Mouse (Mus musculus) spleen, embryonic (tissue): ENCODE measurements around the gene Hmx2.

Experiments
- CTCF ChIA-PET: fragments of 350-600 bp; sonication (Branson Sonifier 250); formaldehyde crosslinking; loops from one replicate; lab custom pipeline; 2022; lab: Charles Lee

The Hmx2 gene

GRCm38 (mm10) chr7:131556116-131556515 lies 7.5 kb downstream of the Hmx2 start:
- CTCF ChIA-PET: interaction anchor here (0.6 to 1.6 kb wide), 2 partner anchors 9 to 1892 kb away, joined by 3 to 5 read pairs; no protein-coding TSS in a partner anchor

GRCm38 (mm10) chr7:131556541-131557271 lies 8.1 kb downstream of the Hmx2 start:
- CTCF ChIA-PET: interaction anchor here (1.6 kb wide), 1 partner anchor 10 kb away, joined by 5 read pairs; no protein-coding TSS in a partner anchor

DNA sequence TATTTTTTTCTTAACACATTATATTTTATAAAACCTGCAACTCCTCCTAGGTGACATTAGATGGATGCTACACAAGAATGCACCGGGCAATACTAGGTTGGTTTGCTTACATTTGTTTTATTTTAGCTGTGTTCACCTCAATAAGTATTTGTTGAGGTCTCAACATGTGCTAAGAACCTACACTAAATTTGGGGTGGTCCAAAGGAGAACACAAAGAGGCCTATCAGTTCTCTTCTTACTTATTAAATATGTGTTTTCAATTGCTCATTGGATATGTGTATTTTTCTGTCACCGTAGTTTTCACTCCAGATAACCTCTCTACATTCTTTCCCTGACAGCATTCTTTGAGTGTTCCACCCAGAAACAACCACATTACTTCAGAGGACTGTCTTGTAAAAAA lies 9.2 kb downstream of the Hmx2 start:
- CTCF ChIA-PET: interaction anchor here (0.6 to 1.6 kb wide), 2 partner anchors 11 to 17 kb away, joined by 4 to 5 read pairs; no protein-coding TSS in a partner anchor

DNA sequence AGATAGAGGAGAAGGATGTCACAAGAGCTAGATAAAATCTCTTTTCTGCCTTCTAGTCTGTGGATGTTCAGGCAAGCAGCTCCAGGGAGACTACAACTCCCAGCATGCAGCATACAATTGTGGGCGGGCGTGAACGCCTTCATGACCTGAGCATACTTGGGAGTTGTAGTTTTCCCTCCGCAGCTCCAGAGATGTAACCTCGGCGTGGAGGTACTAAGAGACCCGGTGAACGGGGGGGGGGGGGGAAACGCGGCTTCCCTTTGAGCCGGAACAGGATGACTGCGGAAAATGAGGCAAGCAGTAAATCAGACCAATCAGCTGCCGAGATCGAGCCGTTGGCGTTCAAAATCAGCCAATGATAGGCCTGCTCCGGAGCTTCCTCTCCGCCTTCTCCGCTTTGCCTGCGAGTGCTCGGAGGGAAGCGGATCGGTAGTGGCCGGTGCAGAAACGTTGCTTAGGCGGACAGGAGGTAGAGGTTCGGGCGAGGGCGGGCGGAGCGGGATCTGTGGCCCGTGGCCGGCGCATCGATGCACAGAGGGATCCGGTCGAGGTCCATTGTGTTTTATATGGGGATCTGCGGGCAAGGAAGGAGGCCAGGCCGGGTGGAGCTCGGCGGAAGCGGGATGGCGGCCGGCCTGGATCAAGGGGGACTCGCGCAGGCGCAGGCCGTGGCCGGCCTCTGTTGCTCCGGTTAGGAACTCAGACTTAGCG lies 11.6 kb downstream of the Hmx2 start, which contains the start of gene Bub3:
Gene Bub3 (plus strand): TSS at position 237 of the 711 bp plus-strand sequence.
- CTCF ChIA-PET: no interaction called here

GRCm38 (mm10) chr7:131560697-131561042 lies 12.1 kb downstream of the Hmx2 start:
- CTCF ChIA-PET: no interaction called here

GRCm38 (mm10) chr7:131575246-131575645 lies 26.7 kb downstream of the Hmx2 start:
- CTCF ChIA-PET: no interaction called here

- CTCF ChIA-PET: no interaction called here
Observed at GRCm38 (mm10) chr7:131582178-131582577, 33.6 kb downstream of the Hmx2 start.

GRCm38 (mm10) chr7:131585551-131585950 lies 37.0 kb downstream of the Hmx2 start:
- CTCF ChIA-PET: no interaction called here

GRCm38 (mm10) chr7:131597779-131598482 lies 49.4 kb downstream of the Hmx2 start:
- CTCF ChIA-PET: no interaction called here

- CTCF ChIA-PET: no interaction called here
Observed at GRCm38 (mm10) chr7:131598483-131598824, 49.9 kb downstream of the Hmx2 start.

DNA sequence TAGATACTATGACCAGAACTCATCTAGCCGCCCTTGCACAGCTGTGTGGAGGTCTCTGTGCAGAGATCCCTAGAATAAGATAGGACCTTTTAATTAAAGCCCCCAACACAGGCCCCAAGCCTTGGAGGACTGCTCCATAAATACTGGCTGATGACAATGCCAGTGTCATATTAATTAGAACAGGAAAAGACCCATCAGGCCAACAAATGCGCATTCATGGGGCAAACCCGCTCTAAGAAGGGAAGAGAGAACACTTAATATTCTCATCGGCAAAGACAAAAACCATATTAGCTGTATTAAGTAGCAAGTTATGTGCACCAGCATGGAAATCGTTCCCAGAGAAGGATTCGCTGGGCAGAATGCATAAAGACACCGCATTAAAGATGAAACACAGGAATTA lies 53.5 kb downstream of the Hmx2 start:
- CTCF ChIA-PET: no interaction called here

DNA sequence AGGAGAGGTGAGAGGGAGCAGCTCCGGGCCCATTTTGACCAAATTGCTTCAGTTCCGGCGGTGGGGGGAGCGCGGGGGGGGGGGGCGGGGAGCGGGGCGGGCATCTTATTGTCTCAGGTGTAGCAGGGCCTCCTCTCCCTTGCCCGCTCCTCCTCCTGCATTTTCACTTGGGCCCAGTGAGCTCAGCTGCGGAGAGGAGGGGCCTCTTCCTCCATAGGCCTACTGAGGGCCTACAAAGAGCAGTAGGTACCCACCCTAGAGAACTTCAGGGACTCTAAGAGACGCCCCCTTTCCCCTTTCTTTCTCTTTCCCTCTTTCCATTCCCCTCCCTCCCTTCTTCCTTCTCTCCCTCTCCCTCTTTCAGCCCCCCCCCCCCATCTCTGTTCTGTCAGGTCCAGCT lies 54.6 kb downstream of the Hmx2 start:
- CTCF ChIA-PET: no interaction called here

GRCm38 (mm10) chr7:131604946-131605345 lies 56.4 kb downstream of the Hmx2 start:
- CTCF ChIA-PET: no interaction called here

- CTCF ChIA-PET: no interaction called here
Observed at GRCm38 (mm10) chr7:131605481-131605880, 56.9 kb downstream of the Hmx2 start.
